Mouse (Mus musculus) forebrain, postnatal 0 days (tissue): Measurements from ENCODE around the gene Klhl9. TPM values are rescaled to one million over a fixed set of nuclear protein-coding genes. Genes with fewer than 3 reads are reported as not detected.
"Not testable (repeated sequence)": the region's sequence is repeated elsewhere in the genome, so short reads cannot be mapped to it uniquely, and the experiment has no call there.

Experiments
- ATAC-seq: fragments of 200-750 bp; cut with Nextera tagmentation; 2 replicates; pipeline ENCODE4 v1.8.0; 2017; ENCODE audit warnings: mild to moderate bottlenecking, moderate library complexity
- DNase-seq: peaks from one replicate; pipeline ENCODE4 v3.0.0-alpha.2; 2015
- H3K27ac ChIP-seq: fragments of 300-500 bp; sonication (generic); 2 replicates; pipeline ENCODE4 v1.5.1; 2014; ENCODE audit warnings: low read depth, mild to moderate bottlenecking, antibody characterized with exemption, low read length, moderate library complexity, mixed read lengths
- H3K27me3 ChIP-seq: fragments of 300-500 bp; sonication (generic); 2 replicates; pipeline ENCODE4 v1.6.1; 2014; ENCODE audit warnings: mild to moderate bottlenecking, low read length, mixed read lengths; ENCODE audit not compliant: insufficient read depth
- H3K36me3 ChIP-seq: fragments of 300-500 bp; sonication (generic); 2 replicates; pipeline ENCODE4 v1.6.1; 2014; ENCODE audit warnings: mild to moderate bottlenecking, moderate library complexity; ENCODE audit not compliant: insufficient read depth
- H3K4me1 ChIP-seq: fragments of 300-500 bp; sonication (generic); 2 replicates; pipeline ENCODE4 v1.6.1; 2014; ENCODE audit warnings: antibody characterized with exemption; ENCODE audit not compliant: insufficient read depth
- H3K4me2 ChIP-seq: fragments of 300-500 bp; sonication (generic); 2 replicates; pipeline ENCODE4 v1.6.1; 2014; ENCODE audit warnings: low read depth, mild to moderate bottlenecking, moderate library complexity
- H3K4me3 ChIP-seq: fragments of 300-500 bp; sonication (generic); 2 replicates; pipeline ENCODE4 v1.5.1; 2014; ENCODE audit warnings: low read depth, low read length, mixed read lengths
- H3K9ac ChIP-seq: fragments of 300-500 bp; sonication (generic); 2 replicates; pipeline ENCODE4 v1.6.1; 2014; ENCODE audit warnings: mild to moderate bottlenecking
- H3K9me3 ChIP-seq: fragments of 300-500 bp; sonication (generic); 2 replicates; pipeline ENCODE4 v1.6.1; 2016; ENCODE audit warnings: low read length
- CTCF ChIP-seq: sonication (generic); IDR thresholded peaks from 2 replicates; pipeline ENCODE4 v1.5.1; 2016; ENCODE audit warnings: antibody characterized with exemption, control low read depth, low read depth
- WGBS: fragments of 180-500 bp; shearing (Covaris S2); extraction: QIAGEN DNeasy Blood & Tissue Kit; methylation state at CpG from one replicate; pipeline ENCODE4 v1.1.7; 2014; 5-methylcytosine and 5-hydroxymethylcytosine counted together
- polyA plus RNA-seq: library from polyadenylated mRNA; unstranded; fragments of >200 nt; fragmentation: Nextera tagmentation; extraction: Ambion mirVana; gene quantifications from 2 replicates; pipeline ENCODE4 v1.2.1, GENCODE M21; 2015
- total RNA-seq: library from RNA; depleted of rRNA; stranded (reverse); fragments of >200 nt; gene quantifications from 2 replicates; pipeline ENCODE4 v1.2.3, GENCODE M21; 2014

Klhl9 gene
- total and polyA plus RNA-seq, 2 experiments from 2014 or later, result 78.1 to 176 TPM

DNA sequence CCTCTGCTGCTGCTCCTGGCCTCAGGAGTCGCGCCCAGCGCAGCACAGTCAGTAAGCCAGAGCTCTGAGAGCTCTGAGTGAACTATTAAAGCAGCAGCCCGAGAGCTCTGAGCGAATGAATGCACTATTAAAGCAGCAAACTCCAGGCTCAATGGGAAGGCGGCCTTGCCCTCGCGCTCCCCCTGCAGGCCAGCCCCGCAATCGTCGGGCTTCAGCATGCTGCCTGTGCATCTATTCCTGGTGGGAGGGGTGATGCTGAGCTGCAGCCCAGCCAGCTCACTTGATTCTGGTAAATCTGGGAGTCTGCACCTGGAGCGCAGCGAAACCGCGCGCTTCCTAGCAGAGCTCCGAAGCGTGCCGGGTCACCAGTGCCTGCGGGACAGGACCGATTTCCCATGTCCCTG, 35.4 kb upstream of the Klhl9 start:
- Histone ChIP-seq H3K9ac (peak overlapping the region; percentile 39; the same call in 1 of the 2 replicates), H3K4me2 (peak overlapping the region; percentile 75), H3K27ac (peak overlapping the region; percentile 35; the same call in 1 of the 2 replicates), H3K4me3 (peak overlapping the region; percentile 40)
- H3K27me3 ChIP-seq, H3K4me1 ChIP-seq, H3K9me3 ChIP-seq, H3K36me3 ChIP-seq: not testable (repeated sequence)
- DNase-seq (peak; percentile 85), ATAC-seq (peak; percentile 100)
- WGBS, result under 1% methylated on average over 21 of the region's 21 CpGs
- peak; percentile 77 for TF ChIP-seq CTCF

DNA sequence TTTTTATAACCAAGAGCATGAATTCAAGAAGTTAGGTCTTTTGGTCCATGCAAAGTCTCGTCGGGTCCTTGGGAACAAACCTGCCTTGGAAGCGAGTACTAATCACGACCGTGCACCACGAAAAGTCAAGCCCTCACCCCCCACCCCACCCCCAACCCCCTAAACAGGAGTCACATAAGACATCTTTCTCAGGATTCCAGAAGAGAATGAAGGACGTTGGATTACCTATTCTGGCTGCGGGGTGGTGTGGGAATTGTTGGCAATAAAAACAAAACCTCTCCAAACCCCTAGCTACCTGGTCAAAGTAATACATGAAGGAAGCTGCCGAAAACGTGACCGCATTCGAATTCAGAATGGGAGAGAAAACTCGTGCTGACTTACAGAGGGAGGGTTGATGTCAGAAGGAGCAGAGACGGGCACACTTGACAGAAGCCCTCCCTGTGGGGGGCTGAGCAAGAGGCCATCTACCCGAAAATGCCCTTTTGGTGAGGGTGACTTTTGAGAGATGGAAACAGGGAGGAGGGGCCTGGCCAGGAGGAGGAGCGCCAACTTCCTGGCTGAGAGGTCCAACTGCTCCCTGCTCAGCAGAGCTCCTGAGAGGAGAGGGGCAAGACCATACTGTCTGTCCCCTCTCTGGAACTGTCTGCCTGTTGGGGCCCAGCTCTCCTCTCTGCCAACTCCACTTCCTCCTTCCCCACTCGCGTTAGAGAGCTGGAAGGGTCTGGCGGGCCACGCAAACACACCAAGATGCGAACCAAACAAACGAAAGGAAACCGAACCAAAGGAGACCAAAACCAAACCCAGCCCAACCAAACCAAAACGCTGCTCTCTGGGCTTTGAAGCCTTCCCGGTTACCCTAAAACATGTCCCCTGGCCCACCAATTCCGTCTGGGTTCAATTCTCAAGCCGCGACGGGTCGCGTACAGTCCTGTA, 34.6 kb upstream of the Klhl9 start:
- not testable (repeated sequence) for H3K36me3 ChIP-seq, H3K4me1 ChIP-seq, H3K9me3 ChIP-seq, H3K27me3 ChIP-seq, ATAC-seq
- Histone ChIP-seq H3K27ac (peak overlapping the region; percentile 35; the same call in 1 of the 2 replicates), H3K9ac (peak overlapping the region; percentile 39; the same call in 1 of the 2 replicates), H3K4me3 (peak overlapping the region; percentile 40), H3K4me2 (peak overlapping the region; percentile 75)
- DNase-seq, result peak; percentile 27
- 11% methylated on average over 28 of the region's 31 CpGs for WGBS

DNA sequence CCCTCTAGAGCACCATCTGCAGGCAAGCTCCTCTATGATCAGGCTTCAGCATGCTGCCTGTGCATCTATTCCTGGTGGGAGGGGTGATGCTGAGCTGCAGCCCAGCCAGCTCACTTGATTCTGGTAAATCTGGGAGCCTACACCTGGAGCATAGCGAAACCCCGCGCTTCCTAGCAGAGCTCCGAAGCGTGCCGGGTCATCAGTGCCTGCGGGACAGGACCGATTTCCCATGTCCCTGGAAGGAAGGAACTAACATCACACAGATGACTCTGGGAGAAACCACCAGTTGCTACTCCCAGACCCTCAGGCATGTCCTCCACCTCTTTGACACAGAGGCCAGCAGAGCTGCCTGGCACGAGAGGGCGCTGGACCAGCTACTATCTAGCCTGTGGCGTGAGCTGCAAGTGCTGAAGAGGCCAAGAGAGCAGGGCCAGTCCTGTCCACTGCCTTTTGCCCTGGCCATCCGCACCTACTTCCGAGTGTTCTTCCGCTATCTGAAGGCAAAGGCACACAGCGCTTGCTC, 32.6 kb upstream of the Klhl9 start, which contains the start of gene Gm13271:
Gm13271 (plus strand) TSS at position 51 of the 523 bp plus-strand sequence.
- not testable (repeated sequence) for ATAC-seq, H3K9ac ChIP-seq, H3K4me1 ChIP-seq, H3K27me3 ChIP-seq, H3K27ac ChIP-seq, H3K4me2 ChIP-seq, H3K9me3 ChIP-seq, DNase-seq, H3K4me3 ChIP-seq, H3K36me3 ChIP-seq
- 83% methylated on average over 14 of the region's 15 CpGs for WGBS
- TF ChIP-seq CTCF, result 0 out of 2 replicates have a peak, but pooled peaks have one; percentile 9

DNA sequence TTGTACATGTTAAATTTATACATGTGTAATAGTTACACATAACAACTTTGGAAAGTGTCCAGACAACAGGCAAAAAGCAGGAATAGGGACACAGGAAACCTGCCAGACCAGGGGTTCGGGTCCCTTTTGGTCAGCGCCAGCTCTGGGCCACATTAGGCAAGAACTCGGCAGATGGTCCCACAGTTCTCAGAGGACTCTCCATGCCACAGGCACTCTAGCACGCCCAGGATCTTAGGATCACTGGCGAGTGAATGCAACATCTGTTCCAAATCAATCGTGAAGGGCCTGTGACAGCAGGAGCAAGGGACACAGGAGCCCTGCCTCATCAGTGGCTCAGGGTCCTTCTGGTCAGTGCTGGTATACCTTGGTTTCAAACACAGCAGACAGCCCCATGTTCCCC, 27.7 kb upstream of the Klhl9 start:
- Histone ChIP-seq H3K27me3 (no peaks in the 10 kb centered on the region), H3K9ac (no peak overlapping the region), H3K27ac (no peak overlapping the region), H3K4me2 (no peak overlapping the region), H3K4me1 (no peaks in the 10 kb centered on the region), H3K4me3 (no peak overlapping the region), H3K9me3 (no peaks in the 10 kb centered on the region), H3K36me3 (no peaks in the 10 kb centered on the region)
- TF ChIP-seq CTCF, result no peak
- ATAC-seq (no peak), DNase-seq (no peak)
- WGBS, result 79% methylated on average over 6 of the region's 6 CpGs

DNA sequence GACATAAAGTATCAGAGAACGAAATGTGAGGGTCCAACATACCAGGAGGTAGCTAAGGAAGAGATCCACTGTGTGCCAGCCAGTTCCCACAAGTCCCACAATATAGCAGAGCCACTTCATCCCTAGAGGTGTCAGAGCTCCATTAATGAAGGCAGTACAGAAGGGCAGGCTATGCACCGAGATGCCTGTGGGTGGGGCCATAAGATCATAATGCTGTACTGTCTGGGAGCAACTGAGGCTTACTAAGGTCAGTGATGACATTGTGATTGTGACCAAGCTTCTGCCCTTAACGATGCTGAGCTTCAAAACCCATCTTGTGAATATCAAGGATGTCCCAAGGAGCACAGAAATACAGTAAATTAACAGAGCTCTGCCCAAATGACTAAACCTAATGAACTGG, 21.9 kb upstream of the Klhl9 start:
- WGBS, result 61% methylated on average over 3 of the region's 3 CpGs
- DNase-seq (no peak), ATAC-seq (no peak)
- Histone ChIP-seq H3K4me2 (no peak overlapping the region), H3K27me3 (no peaks in the 10 kb centered on the region), H3K27ac (no peak overlapping the region), H3K9me3 (no peaks in the 10 kb centered on the region), H3K36me3 (no peaks in the 10 kb centered on the region), H3K9ac (no peak overlapping the region), H3K4me3 (no peak overlapping the region), H3K4me1 (no peaks in the 10 kb centered on the region)
- no peak for TF ChIP-seq CTCF

DNA sequence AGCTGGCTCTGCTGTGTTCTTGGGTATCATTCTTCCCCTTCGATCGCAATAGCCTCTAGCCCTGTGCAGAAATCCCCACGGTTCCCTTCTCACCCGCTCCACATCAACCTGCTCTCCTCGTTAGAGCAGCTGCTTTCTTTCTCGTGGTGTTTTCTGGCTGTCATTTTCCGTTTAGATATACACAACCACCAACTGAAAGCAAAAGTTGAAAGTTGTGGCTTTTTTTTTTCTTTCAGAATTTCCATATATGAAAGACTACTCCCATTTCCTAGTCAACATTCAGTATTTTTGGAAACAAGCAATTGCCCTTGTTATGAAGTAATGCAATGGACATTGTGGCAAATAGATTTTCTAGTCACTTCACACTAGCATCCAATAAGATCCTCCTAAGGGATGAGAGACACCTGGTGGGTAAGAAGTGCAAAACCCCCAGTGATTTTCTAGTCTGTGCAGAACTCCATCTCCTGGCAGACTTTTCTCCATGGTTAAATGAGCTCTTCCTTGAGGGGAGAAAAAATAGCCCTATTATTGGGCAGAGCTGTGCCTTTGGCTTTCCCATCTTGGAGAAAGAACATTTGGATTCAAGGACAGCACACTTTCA, 20.6 kb upstream of the Klhl9 start:
- no peaks in the 10 kb centered on the region for H3K4me1 ChIP-seq
- ATAC-seq, result no peak
- peak; percentile 36 for TF ChIP-seq CTCF
- no peak overlapping the region for H3K4me2 ChIP-seq
- DNase-seq, result no peak
- 69% methylated on average over 7 of the region's 7 CpGs for WGBS
- H3K36me3 ChIP-seq, result no peaks in the 10 kb centered on the region
- H3K9ac ChIP-seq, result no peak overlapping the region
- H3K27ac ChIP-seq, result no peak overlapping the region
- no peaks in the 10 kb centered on the region for H3K9me3 ChIP-seq
- H3K4me3 ChIP-seq, result no peak overlapping the region
- H3K27me3 ChIP-seq, result no peaks in the 10 kb centered on the region

DNA sequence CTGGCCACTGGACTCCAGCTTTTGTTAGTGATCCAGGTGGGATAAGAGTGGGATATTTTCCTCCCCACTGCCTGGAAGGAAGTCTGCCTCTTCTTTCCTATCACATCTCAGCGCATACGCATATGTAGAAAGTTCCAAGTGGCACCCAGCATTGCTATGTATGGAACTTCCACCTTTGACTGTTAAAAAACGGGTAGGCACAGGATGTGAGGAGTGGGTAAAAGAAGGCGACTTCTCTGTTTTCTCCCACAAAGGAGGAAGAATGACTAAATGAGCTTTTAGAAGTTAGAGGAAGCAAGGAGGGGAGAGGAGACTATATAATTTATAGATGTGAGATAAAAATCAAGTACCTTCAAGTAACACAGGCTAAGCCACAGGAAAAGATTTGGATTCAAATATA, 19.2 kb upstream of the Klhl9 start:
- no peak for ATAC-seq
- H3K27me3 ChIP-seq, result no peaks in the 10 kb centered on the region
- no peak overlapping the region for H3K9ac ChIP-seq
- TF ChIP-seq CTCF, result no peak
- H3K27ac ChIP-seq, result no peak overlapping the region
- no peaks in the 10 kb centered on the region for H3K4me1 ChIP-seq
- H3K4me3 ChIP-seq, result no peak overlapping the region
- WGBS, result 93% methylated on average over 4 of the region's 4 CpGs
- no peak for DNase-seq
- no peak overlapping the region for H3K4me2 ChIP-seq
- no peaks in the 10 kb centered on the region for H3K36me3 ChIP-seq
- H3K9me3 ChIP-seq, result no peaks in the 10 kb centered on the region
